Mouse (Mus musculus): ENCODE data around the gene Gm12248. TPM values are rescaled to one million over a fixed set of nuclear protein-coding genes. Genes with fewer than 3 reads are reported as not detected.
"Not testable (repeated sequence)": the region's sequence is repeated elsewhere in the genome, so short reads cannot be mapped to it uniquely, and the experiment has no call there.

Gene Gm12248
- total RNA-seq, 1 experiment from 2014 or later: 0.30 TPM

- no peak for DNase-seq
These were observed 9.8 kb upstream of the Gm12248 start for GRCm38 (mm10) chr11:58102581-58103343.

GRCm38 (mm10) chr11:58102146-58102545, 9.2 kb upstream of the Gm12248 start:
- no peak for DNase-seq

- DNase-seq: no peak
These were observed 8.3 kb upstream of the Gm12248 start for GRCm38 (mm10) chr11:58101194-58101720.

DNA sequence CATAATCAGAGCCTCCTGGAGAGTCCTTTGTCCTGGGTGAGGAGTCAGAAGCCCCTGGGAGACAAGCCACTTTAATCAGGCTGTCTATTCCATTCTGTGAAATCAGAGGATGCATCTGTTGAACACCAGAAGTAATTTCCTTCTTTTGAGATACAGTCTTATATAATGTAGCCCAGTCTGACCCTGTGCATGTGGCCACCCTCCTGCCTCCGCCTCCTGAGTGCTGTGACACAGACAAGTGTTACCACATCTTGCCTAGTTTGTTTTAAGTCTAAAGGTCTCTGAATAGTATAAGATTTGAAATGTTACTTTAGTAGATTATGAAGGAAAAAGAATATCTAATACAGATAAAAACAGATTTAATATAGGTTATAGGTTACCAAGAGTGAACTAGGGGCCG, 7.1 kb upstream of the Gm12248 start:
- no peak for DNase-seq

DNA sequence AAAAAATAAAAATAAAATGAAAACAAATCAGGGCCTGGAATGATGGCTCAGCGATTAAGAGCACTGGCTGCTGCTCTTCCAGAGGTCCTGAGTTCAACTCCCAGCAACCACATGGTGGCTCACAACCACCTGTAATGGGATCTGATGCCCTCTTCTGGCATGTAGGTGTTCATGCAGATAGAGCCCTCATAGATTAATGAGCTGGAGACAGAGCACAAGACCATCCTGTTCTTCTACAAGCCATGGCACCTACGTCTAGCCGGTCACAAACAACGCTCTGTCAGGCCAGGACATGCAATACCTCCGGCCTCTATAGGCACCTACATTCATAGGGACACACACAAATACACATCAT, 5.4 kb upstream of the Gm12248 start:
- DNase-seq: not testable (repeated sequence)

DNA sequence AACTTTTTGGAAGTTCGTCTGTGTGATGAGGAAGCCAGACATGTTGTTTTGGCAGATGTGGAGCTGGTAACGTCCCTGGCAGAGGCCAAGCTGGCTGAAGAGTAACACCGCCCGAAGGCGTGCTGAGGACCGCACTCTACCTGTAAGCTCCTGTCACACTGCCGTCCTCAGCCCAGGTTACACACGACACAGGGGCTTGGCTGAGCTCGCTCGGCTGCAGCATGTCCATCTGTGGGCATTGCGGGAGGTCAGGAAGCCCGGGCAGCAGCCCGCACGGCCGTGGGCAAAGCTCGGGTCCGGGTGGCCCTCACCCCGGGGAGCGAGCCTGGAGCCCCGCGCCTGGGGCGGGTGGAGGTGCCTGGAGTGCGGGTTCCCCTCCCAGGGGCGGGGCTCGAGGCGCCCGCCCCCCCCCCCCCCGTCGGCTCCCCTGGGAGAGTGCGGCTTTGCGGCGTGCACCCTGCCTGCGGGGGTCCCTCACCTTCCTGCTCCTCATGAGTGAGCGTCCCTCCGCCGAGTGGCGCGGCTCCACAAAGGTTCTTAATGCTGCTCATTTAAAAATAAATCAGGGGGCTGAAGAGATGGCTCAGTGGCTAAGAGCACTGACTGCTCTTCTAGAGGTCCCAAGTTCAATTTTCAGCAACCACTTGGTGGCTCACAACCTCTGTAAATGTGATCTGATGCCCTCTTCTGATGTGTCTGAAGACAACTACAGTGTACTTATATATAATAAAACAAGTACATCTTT, 4.9 kb upstream of the Gm12248 start:
- peak; percentile 28 for DNase-seq

GRCm38 (mm10) chr11:58096821-58097620, 4.1 kb upstream of the Gm12248 start:
- no peak for DNase-seq

DNA sequence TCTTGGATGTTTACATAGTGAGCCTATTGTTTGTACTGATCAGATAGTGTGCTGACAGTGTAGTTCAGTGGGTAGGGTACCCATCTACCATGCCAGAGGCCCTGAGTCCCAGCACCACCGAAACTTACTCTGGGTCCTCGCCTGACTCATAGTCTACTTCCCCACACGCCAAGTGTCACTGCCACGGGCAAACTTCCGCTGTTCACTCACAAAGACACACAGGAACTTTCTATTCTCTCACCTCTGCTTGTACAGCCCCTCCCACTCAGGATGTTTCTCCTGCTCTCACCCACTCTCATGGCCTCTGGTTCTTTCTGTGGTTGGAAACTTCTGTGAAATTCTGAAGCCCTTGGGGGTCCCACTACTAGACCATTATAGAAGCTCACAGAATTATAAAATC, 3.2 kb upstream of the Gm12248 start:
- DNase-seq: no peak

GRCm38 (mm10) chr11:58095561-58095960, 2.6 kb upstream of the Gm12248 start:
- DNase-seq: no peak

- no peak for DNase-seq
These were observed 1.8 kb upstream of the Gm12248 start for GRCm38 (mm10) chr11:58094766-58095165.

GRCm38 (mm10) chr11:58092541-58092940, 393 bp downstream of the Gm12248 start:
- DNase-seq: no peak

- DNase-seq: no peak
These were observed 11.2 kb downstream of the Gm12248 start for GRCm38 (mm10) chr11:58081716-58082115.

GRCm38 (mm10) chr11:58077270-58077669, 15.7 kb downstream of the Gm12248 start:
- no peak for DNase-seq

DNA sequence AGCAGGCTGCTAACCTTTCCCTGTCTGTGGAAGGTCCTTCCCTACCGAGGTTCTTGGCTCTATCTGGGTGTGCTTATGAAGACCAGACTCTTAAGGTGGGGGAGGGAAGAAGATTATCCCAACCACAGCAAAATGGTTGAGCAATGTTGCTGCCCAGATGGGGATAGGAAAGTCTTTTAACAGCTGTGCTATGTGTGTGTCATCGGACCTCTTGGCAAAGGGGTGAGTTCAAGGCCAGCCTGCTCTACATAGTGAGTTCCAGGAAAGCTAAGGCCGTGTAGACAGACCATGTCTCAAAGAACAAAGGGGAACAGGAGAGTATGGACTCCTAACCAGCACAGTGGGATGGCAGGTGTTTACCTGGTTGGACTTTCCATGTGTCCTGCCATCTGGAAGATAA, 20.0 kb downstream of the Gm12248 start:
- peak; percentile 32 for DNase-seq

DNA sequence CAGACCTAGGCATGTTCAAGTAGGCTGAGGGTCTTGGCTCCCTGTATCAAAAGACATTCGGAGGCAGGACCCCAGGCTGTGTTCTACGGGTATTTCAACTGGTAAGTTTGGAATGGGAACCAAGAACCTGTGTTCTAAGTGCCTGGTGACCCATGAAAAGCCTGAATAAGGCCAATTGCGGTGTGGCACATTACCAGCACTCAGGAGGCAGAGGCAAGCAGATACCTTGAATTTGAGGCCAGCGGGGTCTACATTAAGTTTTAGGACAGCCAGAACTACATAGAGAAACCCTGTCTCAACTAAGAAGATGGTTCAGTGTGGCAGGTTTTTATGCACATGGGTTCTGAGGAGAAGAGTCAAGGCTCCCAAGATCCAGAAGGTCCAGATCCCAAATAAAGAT, 27.9 kb downstream of the Gm12248 start:
- no peak for DNase-seq

- DNase-seq: no peak
These were observed 30.3 kb downstream of the Gm12248 start for GRCm38 (mm10) chr11:58062586-58062985.

DNA sequence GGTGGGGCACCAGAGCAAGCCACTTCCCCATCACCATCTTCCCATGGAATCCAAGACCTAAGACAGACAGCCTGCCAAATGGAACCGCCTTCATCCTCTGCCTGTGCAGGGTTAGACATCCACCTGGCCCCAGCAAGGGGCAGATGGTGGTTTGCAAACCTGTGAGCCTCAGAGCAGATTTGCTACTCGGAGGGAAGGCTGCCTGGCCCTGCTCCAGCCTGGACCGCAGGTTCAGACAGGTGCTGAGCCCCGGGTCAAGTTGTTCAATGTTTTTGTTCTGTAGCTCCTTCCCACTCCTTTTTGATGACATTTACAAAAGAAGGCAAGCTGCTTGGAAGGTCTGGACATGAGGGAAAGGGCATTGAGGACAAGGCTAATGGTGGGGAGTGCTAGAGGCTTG, 31.7 kb downstream of the Gm12248 start:
- DNase-seq: not testable (repeated sequence)

GRCm38 (mm10) chr11:58059752-58060151, 33.2 kb downstream of the Gm12248 start:
- peak; percentile 66 for DNase-seq

GRCm38 (mm10) chr11:58057455-58057854, 35.5 kb downstream of the Gm12248 start:
- DNase-seq: peak; percentile 66

DNA sequence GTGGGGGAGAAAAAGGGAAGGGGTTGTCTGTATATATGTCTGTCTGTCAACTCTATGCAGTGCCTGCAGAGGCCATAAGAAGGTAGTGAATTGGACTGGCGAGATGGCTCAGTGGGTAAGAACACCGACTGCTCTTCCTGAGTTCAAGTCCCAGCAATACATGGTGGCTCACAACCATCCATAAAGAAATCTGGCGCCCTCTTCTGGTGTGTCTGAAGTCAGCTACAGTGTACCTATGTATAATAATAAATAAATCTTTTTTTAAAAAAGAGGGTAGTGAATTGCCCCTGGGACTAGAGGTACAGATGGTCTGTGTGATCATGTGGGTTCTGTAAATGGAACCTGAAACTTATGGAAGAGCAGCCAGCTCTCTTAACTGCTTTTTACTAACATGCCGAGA, 46.5 kb downstream of the Gm12248 start:
- no peak for DNase-seq

- peak; percentile 28 for DNase-seq
These were observed 50.0 kb downstream of the Gm12248 start for GRCm38 (mm10) chr11:58042861-58043431.

DNA sequence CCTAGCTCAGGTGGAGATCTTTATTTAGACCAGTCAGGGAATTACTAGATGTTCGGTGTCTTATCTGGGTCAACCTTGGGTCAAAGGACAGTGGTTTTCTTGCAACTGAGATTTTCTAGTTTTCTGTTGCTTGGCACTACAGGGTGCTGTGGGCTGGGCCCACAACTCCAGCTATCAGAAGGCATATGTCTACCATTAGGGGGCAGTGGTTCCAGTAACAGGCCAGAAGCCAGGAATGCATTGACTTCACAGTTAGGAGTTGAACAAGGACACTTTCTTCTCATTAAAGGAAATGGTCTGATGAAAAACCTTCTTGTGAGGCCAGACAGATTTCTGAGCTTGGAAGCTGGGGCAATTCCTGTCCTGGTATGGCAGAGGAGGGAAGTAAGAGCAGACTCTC, 53.9 kb downstream of the Gm12248 start:
- DNase-seq: peak; percentile 48

Measured in adrenal gland, postnatal 14 days (tissue).